Mouse (Mus musculus): ENCODE measurements around the gene 2310022A10Rik. TPM values are rescaled to one million over a fixed set of nuclear protein-coding genes. Genes with fewer than 3 reads are reported as not detected.

Gene 2310022A10Rik
- total RNA-seq, 2 experiments from 2014 or later: 21.4 to 26.2 TPM

- no peak for DNase-seq (ENCODE audit: low spot score in 2 of 2)
Observed at GRCm38 (mm10) chr7:27590566-27591213, 37.7 kb downstream of the 2310022A10Rik start.

DNA sequence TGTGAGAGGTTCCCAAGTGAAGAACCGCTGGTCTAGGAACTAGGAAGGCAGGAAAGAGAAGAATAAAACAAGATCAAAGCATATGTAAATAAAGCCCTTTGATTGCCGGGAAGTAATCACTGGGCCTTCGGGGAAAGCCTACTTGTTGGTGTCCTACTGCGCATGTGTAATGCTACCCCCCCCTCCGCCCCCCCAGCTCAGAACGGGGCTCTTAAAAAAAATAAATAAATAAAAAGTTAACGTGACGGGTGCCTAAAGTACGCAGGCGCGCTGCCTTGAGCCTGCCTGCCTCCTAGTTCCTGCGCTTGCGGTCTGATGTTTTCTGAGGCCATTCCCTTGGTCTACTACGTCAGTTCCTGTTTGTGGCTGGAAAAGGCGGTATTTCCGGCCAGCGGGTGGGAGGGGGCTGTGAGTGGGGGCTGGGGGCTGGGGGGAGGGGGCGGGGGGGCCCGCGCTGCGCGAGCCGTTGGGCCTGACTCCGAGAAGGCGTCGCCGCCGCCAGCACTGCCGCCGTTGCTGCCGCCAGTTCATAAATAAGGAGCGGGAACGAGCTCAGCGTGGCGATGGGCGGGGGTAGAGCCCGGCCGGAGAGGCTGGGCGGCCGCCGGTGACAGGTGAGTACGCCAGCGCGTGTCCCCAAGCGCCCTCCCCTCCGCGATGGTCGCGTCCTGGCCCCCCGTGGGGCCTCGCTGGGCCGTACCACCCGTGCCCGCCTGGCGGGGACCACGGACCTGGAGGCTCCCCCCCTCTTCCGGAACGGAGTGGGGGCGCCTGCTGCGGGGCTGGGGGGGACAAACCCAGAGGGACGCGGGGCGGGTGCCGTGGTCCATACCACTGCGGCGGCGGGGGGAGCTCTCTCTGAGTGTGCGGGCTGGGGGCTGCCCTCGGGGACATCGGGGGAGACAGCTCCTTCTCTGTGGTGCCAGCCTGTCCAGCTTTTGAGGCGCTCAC is 38.5 kb downstream of the 2310022A10Rik start, which contains the start of gene Akt2:
Akt2 (plus strand) TSS at position 287 of the 951 bp plus-strand sequence.
- DNase-seq (ENCODE audit: low spot score in 2 of 2): peak; percentile 92 to 95

- DNase-seq (ENCODE audit: low spot score in 2 of 2): no peak
Observed at GRCm38 (mm10) chr7:27592217-27592929, 39.3 kb downstream of the 2310022A10Rik start.

DNA sequence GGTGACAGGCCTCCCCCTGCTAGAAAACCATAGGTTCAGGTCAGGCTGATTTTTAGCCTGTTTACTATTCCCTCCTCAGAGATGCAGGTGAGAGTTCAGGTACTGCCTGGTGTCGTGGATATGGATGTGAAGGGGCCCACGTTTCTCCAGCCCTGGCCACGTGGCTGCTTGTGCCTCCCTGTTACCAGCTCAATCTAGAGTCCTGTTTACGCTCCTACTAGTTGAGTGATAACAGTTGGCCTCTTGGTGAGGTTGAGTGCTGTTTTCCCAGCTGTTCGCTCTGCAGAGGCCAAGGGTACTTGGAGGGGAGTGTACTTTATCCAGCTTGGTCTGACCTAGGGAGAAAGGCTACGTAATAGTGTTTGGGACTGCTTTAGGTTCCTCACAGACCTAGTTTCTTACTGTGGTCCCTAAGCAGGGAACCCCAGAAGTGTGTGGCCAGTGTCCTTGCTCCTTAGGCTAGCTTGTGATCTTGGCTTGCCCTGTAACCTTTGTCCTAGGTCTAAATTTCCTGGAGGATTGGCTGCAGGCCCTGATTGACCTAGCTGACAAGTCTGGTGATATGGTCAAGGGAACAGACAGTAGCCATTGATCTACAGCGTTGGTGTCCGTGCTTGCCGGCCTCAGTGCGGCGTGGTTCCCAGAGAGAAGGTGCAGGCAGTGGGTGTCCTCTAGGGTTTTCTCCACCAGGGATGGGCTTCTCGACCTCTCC is 40.1 kb downstream of the 2310022A10Rik start:
- DNase-seq (ENCODE audit: low spot score in 2 of 2): no peak

GRCm38 (mm10) chr7:27596586-27597503 is 43.8 kb downstream of the 2310022A10Rik start:
- no peak for DNase-seq (ENCODE audit: low spot score in 2 of 2)

GRCm38 (mm10) chr7:27598053-27598452 is 45.0 kb downstream of the 2310022A10Rik start:
- no peak for DNase-seq (ENCODE audit: low spot score in 2 of 2)

- DNase-seq (ENCODE audit: low spot score in 2 of 2): peak in 1 of 2 experiments; percentile 59
Observed at GRCm38 (mm10) chr7:27601628-27602027, 48.6 kb downstream of the 2310022A10Rik start.

DNA sequence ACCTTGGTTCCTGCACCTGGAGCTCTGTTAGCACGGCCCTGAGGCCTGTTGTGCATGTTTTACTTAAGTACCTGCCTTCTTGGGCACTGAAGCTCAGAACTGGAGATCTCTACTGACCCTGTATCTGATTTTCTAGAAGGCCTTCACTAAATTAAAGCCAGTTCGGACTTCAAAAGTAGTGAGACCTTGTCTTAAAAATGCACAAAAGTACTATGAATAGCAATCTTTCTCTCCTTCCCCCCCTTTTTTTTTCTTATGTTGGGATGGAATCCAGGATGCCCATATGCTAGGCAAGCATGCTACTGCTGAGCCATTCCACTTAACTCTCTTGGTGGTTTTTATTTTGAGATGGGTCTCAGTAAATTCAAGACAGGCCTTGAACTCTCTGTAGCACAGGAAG is 49.1 kb downstream of the 2310022A10Rik start:
- no peak for DNase-seq (ENCODE audit: low spot score in 2 of 2)

- DNase-seq (ENCODE audit: low spot score in 2 of 2): no peak
Observed at GRCm38 (mm10) chr7:27602835-27603234, 49.8 kb downstream of the 2310022A10Rik start.

- DNase-seq (ENCODE audit: low spot score in 2 of 2): no peak
Observed at GRCm38 (mm10) chr7:27604661-27605348, 51.8 kb downstream of the 2310022A10Rik start.

- DNase-seq (ENCODE audit: low spot score in 2 of 2): peak in 1 of 2 experiments; percentile 54
Observed at GRCm38 (mm10) chr7:27605499-27606285, 52.7 kb downstream of the 2310022A10Rik start.

DNA sequence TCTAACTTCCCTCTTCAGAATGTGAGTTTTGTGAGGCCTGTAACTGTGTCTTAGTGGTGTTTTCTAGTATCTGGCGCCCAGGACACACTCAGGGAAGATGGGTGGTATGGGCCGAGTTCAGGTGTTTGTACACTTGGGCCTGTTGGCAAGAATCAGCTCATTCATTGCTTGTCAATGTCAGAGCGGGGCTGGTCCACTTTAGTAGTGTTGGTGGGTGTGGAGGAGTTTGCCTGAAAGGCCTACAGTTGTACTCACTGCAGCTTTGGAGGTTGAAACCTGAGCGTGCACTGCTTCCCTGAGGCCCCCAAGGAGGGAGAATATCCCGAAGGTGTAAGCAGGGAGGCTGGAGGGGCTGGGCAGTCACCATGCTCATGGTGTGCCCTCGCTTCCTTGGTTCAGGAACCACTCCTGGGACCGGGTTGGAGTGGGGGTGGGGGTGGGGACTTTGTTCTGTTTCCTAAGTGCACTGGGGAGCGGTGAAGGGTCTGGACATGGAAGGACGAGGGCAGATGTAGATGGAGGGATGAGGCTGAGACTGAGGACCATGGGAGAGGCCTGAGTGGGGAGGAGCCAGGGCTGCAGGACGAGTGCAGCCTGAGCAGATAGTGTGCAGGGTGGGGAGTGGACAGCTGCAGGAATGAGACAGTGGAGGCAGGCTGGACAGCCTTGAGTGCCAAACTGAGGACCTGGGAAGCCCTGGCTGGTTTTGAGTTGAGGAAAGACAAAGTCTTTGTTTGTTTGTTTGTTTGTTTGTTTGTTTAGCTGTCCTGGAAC is 53.6 kb downstream of the 2310022A10Rik start:
- no peak for DNase-seq (ENCODE audit: low spot score in 2 of 2)

DNA sequence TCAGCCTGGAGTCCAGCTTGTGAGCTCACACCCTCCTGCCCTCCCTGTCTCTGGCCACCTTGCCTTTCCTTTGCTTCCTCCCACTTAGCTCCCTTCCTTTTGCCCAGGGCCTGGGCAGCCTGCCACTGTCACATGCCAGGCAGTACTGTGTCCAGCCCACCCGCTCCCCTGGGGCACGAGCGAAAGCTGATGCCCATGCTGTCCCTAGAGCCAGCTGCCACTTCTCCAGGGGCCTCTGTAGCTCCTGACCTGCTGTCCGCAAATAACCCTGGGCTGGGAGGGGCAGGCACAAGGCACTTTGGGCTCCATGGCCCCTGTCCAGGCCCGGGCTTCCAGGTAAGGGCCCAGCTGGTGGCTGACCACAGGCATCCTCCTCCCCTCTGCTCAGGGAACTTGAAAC is 54.5 kb downstream of the 2310022A10Rik start:
- DNase-seq (ENCODE audit: low spot score in 2 of 2): peak; percentile 65 to 77

DNA sequence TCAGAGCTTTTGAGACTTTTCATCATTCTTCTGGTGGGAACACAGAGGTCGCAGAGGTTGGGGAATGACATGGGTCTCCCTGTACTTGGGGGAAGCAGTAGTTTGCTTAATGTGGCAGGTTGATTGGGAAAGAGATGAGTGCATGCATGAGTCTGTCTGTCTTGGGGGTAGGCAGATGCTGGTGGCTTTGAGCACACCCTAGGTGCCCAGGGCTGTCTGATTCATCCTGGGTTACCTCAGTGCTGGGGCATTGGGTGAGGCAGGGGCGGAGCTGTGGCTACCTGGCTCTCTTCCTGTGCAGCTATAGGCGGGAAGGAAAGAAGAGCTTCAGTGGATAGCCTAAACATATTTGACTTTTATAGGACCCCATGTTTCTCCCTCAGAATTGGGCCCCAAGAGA is 55.1 kb downstream of the 2310022A10Rik start:
- DNase-seq (ENCODE audit: low spot score in 2 of 2): no peak

- no peak for DNase-seq (ENCODE audit: low spot score in 2 of 2)
Observed at GRCm38 (mm10) chr7:27609285-27609684, 56.3 kb downstream of the 2310022A10Rik start.

DNA sequence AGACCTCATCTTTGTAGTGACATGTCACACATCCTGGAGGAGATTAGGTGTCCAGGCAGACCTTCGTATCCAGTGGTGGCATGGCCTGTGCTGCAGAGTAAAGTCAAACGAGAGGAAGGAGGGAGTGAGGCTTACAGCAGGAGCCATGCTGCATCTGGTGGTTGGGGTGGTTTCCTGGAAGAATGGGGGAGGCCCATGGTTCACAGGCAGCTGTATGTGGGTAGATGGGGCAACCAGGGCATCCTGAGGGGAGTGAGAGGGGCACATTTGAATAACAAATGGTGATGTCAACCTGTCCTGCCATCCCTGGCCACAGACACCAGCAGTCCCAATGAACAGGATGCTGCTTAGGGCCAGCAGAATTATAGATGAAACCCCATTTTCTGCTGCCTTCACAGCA is 56.7 kb downstream of the 2310022A10Rik start:
- DNase-seq (ENCODE audit: low spot score in 2 of 2): no peak

DNA sequence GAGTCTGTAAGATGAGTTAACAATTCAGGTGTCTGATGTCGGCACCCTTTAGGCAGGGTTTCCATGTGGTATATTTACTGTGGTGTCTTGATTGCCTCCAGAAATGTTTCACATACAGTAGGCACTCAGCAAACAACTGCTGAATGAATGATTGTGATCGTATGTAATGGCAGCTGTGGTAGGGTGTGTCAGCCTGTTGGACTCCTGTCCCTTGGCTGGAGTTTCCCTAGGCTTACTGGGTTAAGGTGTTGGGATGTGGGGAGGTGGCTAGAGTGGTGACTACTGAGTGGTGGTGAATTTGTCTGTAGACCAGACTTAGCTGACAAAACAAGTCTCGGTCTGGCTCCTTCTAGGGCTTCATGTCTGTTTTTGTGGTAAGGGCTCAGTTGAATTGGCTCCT is 57.3 kb downstream of the 2310022A10Rik start:
- no peak for DNase-seq (ENCODE audit: low spot score in 2 of 2)

GRCm38 (mm10) chr7:27610871-27611270 is 57.8 kb downstream of the 2310022A10Rik start:
- no peak for DNase-seq (ENCODE audit: low spot score in 2 of 2)
